Mouse (Mus musculus): ENCODE data around the gene Neu2. TPM values are rescaled to one million over a fixed set of nuclear protein-coding genes. Genes with fewer than 3 reads are reported as not detected.

Neu2 gene
- polyA plus RNA-seq, 1 experiment from 2014 or later: 0.56 TPM

GRCm38 (mm10) chr1:87594671-87595070, 85.0 kb downstream of the Neu2 start:
- no peaks in the 10 kb centered on the region for H3K27me3 ChIP-seq (replicated peaks; ENCODE audit: control insufficient read depth, insufficient read depth, low read length)
- WGBS: 94% methylated on average over 10 of the region's 10 CpGs

GRCm38 (mm10) chr1:87600533-87600932, 90.8 kb downstream of the Neu2 start:
- no peak overlapping the region for H3K4me3 ChIP-seq (replicated peaks; ENCODE audit: low read length)
- H3K9me3 ChIP-seq (ENCODE audit: control insufficient read depth, low read length): no peaks in the 10 kb centered on the region
- no peaks in the 10 kb centered on the region for H3K27me3 ChIP-seq (replicated peaks; ENCODE audit: control insufficient read depth, insufficient read depth, low read length)
- no peak overlapping the region for H3K9ac ChIP-seq (replicated peaks; ENCODE audit: low read depth, low read length)
- no peak for ATAC-seq
- no peaks in the 10 kb centered on the region for H3K36me3 ChIP-seq (ENCODE audit: control insufficient read depth, insufficient read depth)
- WGBS: 79% methylated on average over 7 of the region's 7 CpGs
- no peak overlapping the region for H3K4me2 ChIP-seq (ENCODE audit: low read length)
- H3K4me1 ChIP-seq (replicated peaks; ENCODE audit: control insufficient read depth, insufficient read depth, low read length): no peaks in the 10 kb centered on the region
- H3K27ac ChIP-seq (ENCODE audit: low read length): no peak overlapping the region

More at GRCm38 (mm10) chr1:87594671-87595070, 85.0 kb downstream of the Neu2 start:
- no peak overlapping the region for H3K27ac ChIP-seq (ENCODE audit: low read length)
- no peak overlapping the region for H3K4me3 ChIP-seq (replicated peaks; ENCODE audit: low read length)
- H3K4me1 ChIP-seq (replicated peaks; ENCODE audit: control insufficient read depth, insufficient read depth, low read length): no peaks in the 10 kb centered on the region
- no peaks in the 10 kb centered on the region for H3K9me3 ChIP-seq (ENCODE audit: control insufficient read depth, low read length)
- no peak overlapping the region for H3K9ac ChIP-seq (replicated peaks; ENCODE audit: low read depth, low read length)
- no peak for ATAC-seq
- H3K36me3 ChIP-seq (ENCODE audit: control insufficient read depth, insufficient read depth): no peaks in the 10 kb centered on the region
- no peak overlapping the region for H3K4me2 ChIP-seq (ENCODE audit: low read length)

- no peak overlapping the region for H3K4me3 ChIP-seq (replicated peaks; ENCODE audit: low read length)
- no peaks in the 10 kb centered on the region for H3K27me3 ChIP-seq (replicated peaks; ENCODE audit: control insufficient read depth, insufficient read depth, low read length)
- no peak for ATAC-seq
- H3K27ac ChIP-seq (ENCODE audit: low read length): no peak overlapping the region
- no peaks in the 10 kb centered on the region for H3K9me3 ChIP-seq (ENCODE audit: control insufficient read depth, low read length)
- H3K9ac ChIP-seq (replicated peaks; ENCODE audit: low read depth, low read length): no peak overlapping the region
- WGBS: 82% methylated on average over 2 of the region's 2 CpGs
- H3K4me2 ChIP-seq (ENCODE audit: low read length): no peak overlapping the region
- no peaks in the 10 kb centered on the region for H3K36me3 ChIP-seq (ENCODE audit: control insufficient read depth, insufficient read depth)
- H3K4me1 ChIP-seq (replicated peaks; ENCODE audit: control insufficient read depth, insufficient read depth, low read length): no peaks in the 10 kb centered on the region
Observed at GRCm38 (mm10) chr1:87601801-87602200, 92.1 kb downstream of the Neu2 start.

GRCm38 (mm10) chr1:87603389-87603788, 93.7 kb downstream of the Neu2 start:
- no peak for ATAC-seq
- H3K9ac ChIP-seq (replicated peaks; ENCODE audit: low read depth, low read length): no peak overlapping the region
- H3K27ac ChIP-seq (ENCODE audit: low read length): no peak overlapping the region
- H3K36me3 ChIP-seq (ENCODE audit: control insufficient read depth, insufficient read depth): no peaks in the 10 kb centered on the region
- H3K9me3 ChIP-seq (ENCODE audit: control insufficient read depth, low read length): no peaks in the 10 kb centered on the region
- H3K27me3 ChIP-seq (replicated peaks; ENCODE audit: control insufficient read depth, insufficient read depth, low read length): no peaks in the 10 kb centered on the region
- no peak overlapping the region for H3K4me2 ChIP-seq (ENCODE audit: low read length)
- 77% methylated on average over 5 of the region's 5 CpGs for WGBS
- H3K4me1 ChIP-seq (replicated peaks; ENCODE audit: control insufficient read depth, insufficient read depth, low read length): peaks cover 2% of the 10 kb centered on the region; the same call in 1 of the 2 replicates
- H3K4me3 ChIP-seq (replicated peaks; ENCODE audit: low read length): no peak overlapping the region

- Histone ChIP-seq H3K9me3 (ENCODE audit: control insufficient read depth, low read length) (no peaks in the 10 kb centered on the region), H3K27ac (ENCODE audit: low read length) (no peak overlapping the region), H3K4me1 (replicated peaks; ENCODE audit: control insufficient read depth, insufficient read depth, low read length) (peaks cover 4% of the 10 kb centered on the region; the same call in 1 of the 2 replicates), H3K4me2 (ENCODE audit: low read length) (no peak overlapping the region), H3K36me3 (ENCODE audit: control insufficient read depth, insufficient read depth) (no peaks in the 10 kb centered on the region), H3K9ac (replicated peaks; ENCODE audit: low read depth, low read length) (no peak overlapping the region), H3K27me3 (replicated peaks; ENCODE audit: control insufficient read depth, insufficient read depth, low read length) (no peaks in the 10 kb centered on the region), H3K4me3 (replicated peaks; ENCODE audit: low read length) (no peak overlapping the region)
- no peak for ATAC-seq
- WGBS: 89% methylated on average over 2 of the region's 2 CpGs
Observed at GRCm38 (mm10) chr1:87605296-87605695, 95.6 kb downstream of the Neu2 start.

- H3K4me2 ChIP-seq (ENCODE audit: low read length): no peak overlapping the region
- no peak overlapping the region for H3K9ac ChIP-seq (replicated peaks; ENCODE audit: low read depth, low read length)
- H3K36me3 ChIP-seq (ENCODE audit: control insufficient read depth, insufficient read depth): no peaks in the 10 kb centered on the region
- peaks cover 4% of the 10 kb centered on the region; the same call in 1 of the 2 replicates for H3K4me1 ChIP-seq (replicated peaks; ENCODE audit: control insufficient read depth, insufficient read depth, low read length)
- no peaks in the 10 kb centered on the region for H3K9me3 ChIP-seq (ENCODE audit: control insufficient read depth, low read length)
- 65% methylated on average over 21 of the region's 21 CpGs for WGBS
- no peaks in the 10 kb centered on the region for H3K27me3 ChIP-seq (replicated peaks; ENCODE audit: control insufficient read depth, insufficient read depth, low read length)
- peak overlapping the region; percentile 14; the same call in 1 of the 2 replicates for H3K27ac ChIP-seq (ENCODE audit: low read length)
- H3K4me3 ChIP-seq (replicated peaks; ENCODE audit: low read length): no peak overlapping the region
- ATAC-seq: peak; percentile 83
Observed at GRCm38 (mm10) chr1:87607385-87608091, 97.8 kb downstream of the Neu2 start.

- Histone ChIP-seq H3K4me1 (replicated peaks; ENCODE audit: control insufficient read depth, insufficient read depth, low read length) (peaks cover 4% of the 10 kb centered on the region; the same call in 1 of the 2 replicates), H3K9ac (replicated peaks; ENCODE audit: low read depth, low read length) (no peak overlapping the region), H3K4me2 (ENCODE audit: low read length) (no peak overlapping the region), H3K9me3 (ENCODE audit: control insufficient read depth, low read length) (no peaks in the 10 kb centered on the region), H3K27me3 (replicated peaks; ENCODE audit: control insufficient read depth, insufficient read depth, low read length) (no peaks in the 10 kb centered on the region), H3K4me3 (replicated peaks; ENCODE audit: low read length) (no peak overlapping the region), H3K27ac (ENCODE audit: low read length) (no peak overlapping the region), H3K36me3 (ENCODE audit: control insufficient read depth, insufficient read depth) (no peaks in the 10 kb centered on the region)
- 25% methylated on average over 7 of the region's 7 CpGs for WGBS
- ATAC-seq: 0 out of 2 replicates have a peak, but pooled peaks have one; percentile 20
Observed at GRCm38 (mm10) chr1:87608416-87609046, 98.8 kb downstream of the Neu2 start.

- no peak for ATAC-seq
- Histone ChIP-seq H3K4me3 (replicated peaks; ENCODE audit: low read length) (no peak overlapping the region), H3K36me3 (ENCODE audit: control insufficient read depth, insufficient read depth) (no peaks in the 10 kb centered on the region), H3K27me3 (replicated peaks; ENCODE audit: control insufficient read depth, insufficient read depth, low read length) (no peaks in the 10 kb centered on the region), H3K27ac (ENCODE audit: low read length) (no peak overlapping the region), H3K9me3 (ENCODE audit: control insufficient read depth, low read length) (no peaks in the 10 kb centered on the region), H3K9ac (replicated peaks; ENCODE audit: low read depth, low read length) (no peak overlapping the region), H3K4me1 (replicated peaks; ENCODE audit: control insufficient read depth, insufficient read depth, low read length) (no peaks in the 10 kb centered on the region), H3K4me2 (ENCODE audit: low read length) (no peak overlapping the region)
- 94% methylated on average over 2 of the region's 2 CpGs for WGBS
Observed at GRCm38 (mm10) chr1:87614576-87615295, 105.0 kb downstream of the Neu2 start.

GRCm38 (mm10) chr1:87620211-87620668, 110.6 kb downstream of the Neu2 start, which contains the start of gene Inpp5d:
Gene Inpp5d, plus strand, starts transcription at chr1:87620312.
- Histone ChIP-seq H3K4me3 (replicated peaks; ENCODE audit: low read length) (no peak within 1 kb of the TSS), H3K9ac (replicated peaks; ENCODE audit: low read depth, low read length) (no peak within 1 kb of the TSS), H3K9me3 (ENCODE audit: control insufficient read depth, low read length) (no peaks in the 10 kb centered on the region), H3K27me3 (replicated peaks; ENCODE audit: control insufficient read depth, insufficient read depth, low read length) (no peaks in the 10 kb centered on the region), H3K4me2 (ENCODE audit: low read length) (no peak within 1 kb of the TSS), H3K4me1 (replicated peaks; ENCODE audit: control insufficient read depth, insufficient read depth, low read length) (no peaks in the 10 kb centered on the region), H3K36me3 (ENCODE audit: control insufficient read depth, insufficient read depth) (no peaks in the 10 kb centered on the region), H3K27ac (ENCODE audit: low read length) (no peak within 1 kb of the TSS)
- no peak for ATAC-seq
- 90% methylated on average over 12 of the region's 12 CpGs for WGBS
